Mouse (Mus musculus) layer of hippocampus, adult 9-10 months (tissue): Measurements from ENCODE around the gene Lipo3.
"Not testable (repeated sequence)": the region's sequence is repeated elsewhere in the genome, so short reads cannot be mapped to it uniquely, and the experiment has no call there.

ENCODE experiments used
- DNase-seq: peaks from one replicate; pipeline ENCODE4 v3.0.0; 2022; ENCODE audit warnings: low spot score

The Lipo3 gene

GRCm38 (mm10) chr19:33761287-33762086, at the start of gene Lipo3:
TSS of gene Lipo3 (minus strand) at chr19:33761951.
- DNase-seq: not testable (repeated sequence)

GRCm38 (mm10) chr19:33787359-33787758, 25.6 kb upstream of the Lipo3 start, which contains the start of gene Lipo1:
TSS of gene Lipo1 (minus strand) at chr19:33787459.
- not testable (repeated sequence) for DNase-seq

DNA sequence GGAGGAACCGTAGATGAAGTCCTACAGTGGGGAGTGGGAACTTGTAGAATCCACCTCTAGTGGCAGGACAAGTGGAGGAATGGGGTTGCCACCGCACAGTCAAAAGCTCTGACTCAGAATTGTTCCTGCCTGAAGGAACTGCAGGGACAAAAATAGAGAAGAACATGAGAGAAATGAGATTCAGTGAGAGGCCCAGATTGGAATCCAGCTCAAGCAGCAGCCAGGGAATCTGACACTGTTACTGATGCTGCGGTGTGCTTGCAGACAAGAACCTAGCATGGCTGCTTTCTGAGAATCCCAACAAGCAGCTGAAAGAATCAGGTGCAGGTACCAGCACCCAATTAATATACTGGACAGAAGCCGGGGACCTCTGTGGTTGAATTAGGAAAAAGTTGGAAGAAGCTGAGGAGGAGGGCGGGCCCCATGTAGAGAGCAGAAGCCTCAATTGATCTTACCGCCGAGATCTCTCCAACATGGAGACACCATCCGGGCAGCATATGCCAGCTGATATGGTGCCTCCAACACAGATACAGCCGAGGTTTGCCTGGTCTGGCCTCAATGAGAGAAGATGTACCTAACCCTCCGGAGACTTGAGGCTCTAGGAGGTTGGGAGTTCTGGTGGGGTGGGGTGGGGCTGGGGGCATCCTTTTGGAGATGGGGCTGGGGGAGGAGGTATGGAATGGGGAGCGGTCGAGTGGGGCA, 25.0 kb upstream of the Lipo3 start:
- DNase-seq: no peak

DNA sequence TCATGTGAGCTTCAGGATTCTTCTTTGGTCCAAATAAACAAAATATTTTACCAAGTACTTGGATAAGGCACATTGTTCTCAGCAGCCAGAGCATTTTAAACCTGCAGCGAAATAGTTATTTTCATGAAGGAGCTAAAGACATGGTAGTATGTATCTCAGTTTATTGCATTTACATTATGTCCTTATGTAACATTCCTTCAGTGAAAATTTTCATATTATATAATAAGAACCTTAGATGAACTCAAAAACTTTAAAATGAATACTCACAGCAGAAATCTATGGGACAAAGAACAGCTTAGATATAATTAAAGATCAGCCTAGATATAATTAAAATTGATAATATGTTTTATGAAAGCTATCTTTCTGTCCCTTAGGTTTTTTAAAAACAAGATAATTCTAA, 10.5 kb downstream of the Lipo3 start, which contains the start of gene Lipo2:
TSS of gene Lipo2 (minus strand) at position 101 of the 400 bp plus-strand sequence.
- not testable (repeated sequence) for DNase-seq

- not testable (repeated sequence) for DNase-seq
Measured at GRCm38 (mm10) chr19:33625152-33625551, 136.6 kb downstream of the Lipo3 start, which contains the start of gene Gm8978. TSS of gene Gm8978 (minus strand) at chr19:33625252.

- peak; percentile 26 for DNase-seq
Measured at GRCm38 (mm10) chr19:33589626-33590302, 172.0 kb downstream of the Lipo3 start.

DNA sequence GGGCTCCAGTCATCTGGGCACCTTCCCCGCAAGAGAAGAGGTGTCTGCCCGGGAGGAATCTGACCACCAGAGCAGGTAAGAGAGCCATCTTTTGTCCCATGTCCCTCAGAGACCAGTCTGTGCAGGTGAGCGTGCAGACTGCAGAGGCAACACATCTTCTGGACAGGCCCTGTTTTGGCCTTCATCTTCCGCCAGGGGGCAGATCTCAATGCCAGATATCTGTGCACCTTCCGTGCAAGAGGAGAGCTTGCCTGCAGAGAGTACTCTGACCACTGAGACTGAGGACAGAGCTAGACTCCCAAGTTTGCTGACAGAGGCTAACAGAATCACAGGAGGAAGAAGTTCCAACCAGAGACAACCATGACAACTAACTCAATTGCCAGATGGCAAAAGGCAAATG, 193.2 kb downstream of the Lipo3 start:
- not testable (repeated sequence) for DNase-seq

DNA sequence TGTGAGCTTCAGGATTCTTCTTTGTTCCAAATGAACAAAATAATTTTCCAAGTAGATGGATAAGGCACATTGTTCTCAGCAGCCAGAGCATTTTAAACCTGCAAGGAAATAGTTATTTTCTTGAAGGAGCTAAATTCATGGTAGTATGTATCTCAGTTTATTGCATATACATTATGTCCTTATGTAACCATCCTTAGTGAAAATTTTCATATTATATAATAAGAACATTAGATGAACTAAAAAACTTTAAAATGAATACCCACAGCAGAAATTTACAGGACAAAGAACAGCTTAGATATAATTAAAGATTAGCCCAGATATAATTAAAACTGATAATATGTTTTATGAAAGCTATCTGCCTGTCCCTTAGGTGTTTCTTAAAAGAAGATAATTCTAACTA, 244.1 kb downstream of the Lipo3 start, which contains the start of gene Lipo4:
TSS of gene Lipo4 (minus strand) at position 101 of the 400 bp plus-strand sequence.
- no peak for DNase-seq
